Mouse (Mus musculus): Measurements from ENCODE around the gene Palm2.

GRCm38 (mm10) chr4:57694356-57695136 is 260.5 kb downstream of the Palm2 start:
- no peak for TF ChIP-seq CTCF (IDR thresholded peaks at IDR 0.05; ENCODE audit: extremely low read depth, insufficient read depth, low read length)
- TF ChIP-seq POLR2A (IDR thresholded peaks at IDR 0.05; ENCODE audit: extremely low read depth, insufficient read depth, low read length): no peak
